Mouse (Mus musculus) subcutaneous adipose tissue, adult 2 months (tissue): ENCODE data around the gene Ssh1. TPM values are rescaled to one million over a fixed set of nuclear protein-coding genes. Genes with fewer than 3 reads are reported as not detected.

Source experiments
- polyA plus RNA-seq: library from polyadenylated mRNA; depleted of rRNA; stranded (reverse); fragments of >200 nt; gene quantifications from 2 replicates; pipeline ENCODE4 v1.2.3, GENCODE M21; 2012; ENCODE audit warnings: low replicate concordance; rRNA removed

Gene Ssh1
- polyA plus RNA-seq = 13.9 and 23.9 TPM in 2 replicates

DNA sequence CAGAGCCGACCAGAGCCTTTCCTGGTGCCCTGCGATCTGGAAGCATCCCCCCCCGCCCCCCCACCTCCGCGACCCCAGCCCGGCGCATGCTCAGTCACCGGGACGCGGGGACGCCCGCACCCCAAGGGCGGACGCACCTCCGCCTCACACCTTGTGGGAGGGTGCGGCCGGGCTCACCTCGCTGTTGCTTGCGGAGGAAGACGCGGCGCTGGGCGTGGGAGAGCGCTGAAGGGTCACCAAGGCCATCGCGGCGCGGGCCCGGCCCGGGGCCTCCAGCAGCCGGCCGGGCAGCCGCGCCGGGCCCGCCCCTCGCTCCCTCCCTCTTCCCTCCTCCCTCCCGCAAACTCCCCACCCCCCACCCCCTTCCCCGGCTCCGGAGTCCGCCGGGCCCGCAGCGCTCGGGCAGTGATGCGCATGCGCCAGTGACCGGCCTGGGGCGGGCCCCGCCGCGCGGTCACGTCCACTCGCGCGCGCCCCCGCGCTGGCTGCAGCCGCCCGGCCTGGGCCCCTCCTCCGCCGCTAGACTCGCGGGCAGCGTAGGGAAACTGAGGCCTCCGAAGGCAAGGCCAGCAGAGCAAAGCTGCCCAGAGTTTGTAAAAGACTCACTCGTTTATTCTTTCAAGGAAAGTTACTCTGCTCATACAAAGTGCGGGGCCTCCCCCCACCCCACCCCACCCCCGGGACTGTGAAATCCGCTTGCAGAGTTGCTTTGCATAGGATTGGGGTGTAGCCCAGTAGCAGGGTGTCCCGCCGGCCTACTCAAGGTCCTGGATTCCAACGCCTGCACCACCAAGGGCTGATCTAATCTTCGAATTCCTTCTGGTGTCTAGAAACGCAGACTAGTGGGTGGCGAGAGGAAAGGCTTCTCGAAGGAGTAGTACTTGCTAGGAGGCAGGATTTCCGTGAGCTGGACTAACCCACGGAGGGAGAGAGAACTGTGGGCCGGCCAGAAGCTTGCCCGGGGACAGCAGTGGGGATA, at the start of gene Ssh1:
Gene Ssh1 (minus strand): TSS at position 408 of the 979 bp plus-strand sequence.

DNA sequence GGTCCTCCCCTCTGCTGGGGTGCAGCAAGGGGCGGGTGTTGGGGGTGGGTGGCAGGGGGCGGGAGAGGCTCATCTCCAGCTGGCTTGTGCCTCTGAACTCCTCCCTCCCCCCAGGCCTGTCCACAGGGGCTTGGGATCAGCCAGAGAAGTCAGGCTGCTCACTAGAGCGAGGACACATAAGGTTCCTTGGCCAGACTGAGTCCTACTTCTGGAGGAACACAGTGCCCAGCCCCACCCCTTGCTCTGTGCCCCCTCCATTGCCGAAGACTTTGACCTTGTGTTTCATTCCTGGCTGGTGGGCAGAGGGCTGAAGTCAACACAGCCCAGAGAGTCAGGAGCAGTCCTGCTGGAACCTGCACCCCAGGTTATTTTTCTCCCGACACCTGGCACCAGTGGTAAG, 9.8 kb upstream of the Ssh1 start, which contains the start of gene Dao:
Gene Dao (plus strand): TSS at position 162 of the 400 bp plus-strand sequence.

GRCm38 (mm10) chr5:113908592-113909441, 84.9 kb downstream of the Ssh1 start, which contains the start of gene Coro1c:
TSS of gene Coro1c (minus strand) at chr5:113908758.

Other genes starting within 250 kb of the Ssh1 start
- 11.8 and 34.5 TPM in 2 replicates for gene Sart3, start 221.4 kb downstream of the Ssh1 start, polyA plus RNA-seq
- 158 and 284 TPM in 2 replicates for gene Iscu, start 221.1 kb downstream of the Ssh1 start, polyA plus RNA-seq
- gene Tmem119, start 193.4 kb downstream of the Ssh1 start, polyA plus RNA-seq = 19.5 and 149 TPM in 2 replicates
- gene Selplg, start 161.2 kb downstream of the Ssh1 start, polyA plus RNA-seq = 31.6 and 49.3 TPM in 2 replicates
- gene Coro1c, start 85.1 kb downstream of the Ssh1 start, polyA plus RNA-seq = 85.5 and 112 TPM in 2 replicates
- 0.30 TPM in 1 of 2 replicates, not detected in the other for gene Dao, start 9.8 kb upstream of the Ssh1 start, polyA plus RNA-seq
- 28.9 and 32.0 TPM in 2 replicates for gene Usp30, start 71.6 kb upstream of the Ssh1 start, polyA plus RNA-seq
- gene Svop, start 97.7 kb upstream of the Ssh1 start, polyA plus RNA-seq = not detected in 2 replicates
- 13.0 and 15.4 TPM in 2 replicates for gene Alkbh2, start 134.3 kb upstream of the Ssh1 start, polyA plus RNA-seq
- gene Ung, start 136.5 kb upstream of the Ssh1 start, polyA plus RNA-seq = 6.8 and 10.8 TPM in 2 replicates
- gene Acacb, start 152.6 kb upstream of the Ssh1 start, polyA plus RNA-seq = 68.9 and 89.5 TPM in 2 replicates